Mouse (Mus musculus): ENCODE data around the gene Elovl5.

DNA sequence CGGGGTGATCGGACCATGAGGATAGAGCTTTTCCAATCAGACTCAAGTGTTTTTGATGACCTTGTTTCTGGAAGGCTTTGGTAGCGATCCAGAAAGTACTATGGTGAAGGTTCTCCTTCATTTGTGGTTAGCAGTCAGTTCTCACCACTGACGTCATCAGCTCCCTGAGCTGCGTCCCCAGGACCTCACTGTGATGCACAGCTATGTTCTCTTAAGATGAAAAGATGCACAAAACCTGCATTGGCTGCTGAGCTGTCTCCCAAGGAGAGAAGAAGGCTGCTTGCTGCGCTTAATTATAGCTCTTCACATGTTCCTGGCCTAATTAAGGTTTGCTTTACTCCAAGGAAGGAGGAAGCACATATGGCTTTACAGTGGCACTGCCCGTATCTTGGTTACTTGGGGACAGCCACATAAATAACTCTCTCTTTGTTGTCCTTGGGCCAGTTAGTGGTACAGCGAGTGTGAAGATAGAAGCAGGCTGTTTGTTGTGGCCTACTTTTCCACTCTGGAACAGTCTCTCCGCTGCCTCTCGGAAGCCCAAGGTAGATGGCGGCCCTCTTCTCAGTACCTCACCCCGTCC lies 50.5 kb downstream of the Elovl5 start:
- TF ChIP-seq POLR2A (IDR thresholded peaks at IDR 0.05; ENCODE audit: extremely low read depth, insufficient read depth, low read length) = no peak
- TF ChIP-seq CTCF (IDR thresholded peaks at IDR 0.05; ENCODE audit: extremely low read depth, insufficient read depth, low read length) = no peak

Measured in cortical plate, adult 2 months (tissue).